Mouse (Mus musculus): ENCODE results near the gene Rassf3. TPM values are rescaled to one million over a fixed set of nuclear protein-coding genes. Genes with fewer than 3 reads are reported as not detected.

The Rassf3 gene
- polyA plus RNA-seq, 2 experiments, result 20.7 to 23.2 TPM

DNA sequence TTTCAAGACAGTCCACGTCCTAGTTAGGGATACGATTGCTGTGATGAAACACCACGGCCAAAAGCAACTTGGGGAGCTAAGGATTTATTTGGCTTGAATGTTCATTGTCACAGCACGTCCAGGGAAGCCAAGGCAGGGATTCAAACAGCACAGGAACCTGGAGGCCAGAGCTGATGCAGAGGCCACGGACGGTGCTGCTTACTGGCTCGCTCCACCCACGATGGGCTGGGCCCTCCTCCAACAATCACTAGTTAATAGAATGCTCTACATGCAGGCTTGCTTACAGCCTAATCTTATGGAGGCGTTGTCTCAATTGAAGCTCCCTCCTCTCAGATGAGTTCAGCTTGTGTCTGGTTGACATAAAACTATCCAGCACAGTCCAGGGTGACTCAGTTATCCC, 108.4 kb downstream of the Rassf3 start:
- peaks cover 24% of the 10 kb centered on the region for H3K36me3 ChIP-seq (ENCODE audit: control insufficient read depth, insufficient read depth, low read length)
- no peak overlapping the region for H3K9ac ChIP-seq (ENCODE audit: low read depth, low read length, severe bottlenecking)
- no peak for DNase-seq (ENCODE audit: low spot score)
- H3K27me3 ChIP-seq (ENCODE audit: control insufficient read depth, insufficient read depth, low read length), result no peaks in the 10 kb centered on the region
- no peaks in the 10 kb centered on the region for H3K9me3 ChIP-seq (ENCODE audit: control insufficient read depth, low read length)
- TF ChIP-seq POLR2A (IDR thresholded peaks at IDR 0.05; ENCODE audit: borderline replicate concordance, extremely low read depth, insufficient read depth, insufficient read length), result no peak
- no peak overlapping the region for H3K4me3 ChIP-seq (replicated peaks; ENCODE audit: low read length)
- H3K27ac ChIP-seq (replicated peaks; ENCODE audit: low read depth, low read length), result no peak overlapping the region
- H3K4me2 ChIP-seq (replicated peaks; ENCODE audit: low read depth, low read length, severe bottlenecking), result no peak overlapping the region
- H3K4me1 ChIP-seq (ENCODE audit: control insufficient read depth, insufficient read depth, low read length), result peaks cover 14% of the 10 kb centered on the region
- WGBS, result 81% methylated on average over 9 of the region's 9 CpGs
- ATAC-seq (ENCODE audit: low FRiP score, low read depth), result no peak

GRCm38 (mm10) chr10:121367271-121367670, 108.9 kb downstream of the Rassf3 start:
- H3K27me3 ChIP-seq (ENCODE audit: control insufficient read depth, insufficient read depth, low read length), result no peaks in the 10 kb centered on the region
- no peak overlapping the region for H3K27ac ChIP-seq (replicated peaks; ENCODE audit: low read depth, low read length)
- H3K4me2 ChIP-seq (replicated peaks; ENCODE audit: low read depth, low read length, severe bottlenecking), result no peak overlapping the region
- peaks cover 24% of the 10 kb centered on the region for H3K36me3 ChIP-seq (ENCODE audit: control insufficient read depth, insufficient read depth, low read length)
- H3K9ac ChIP-seq (ENCODE audit: low read depth, low read length, severe bottlenecking), result no peak overlapping the region
- H3K4me1 ChIP-seq (ENCODE audit: control insufficient read depth, insufficient read depth, low read length), result peaks cover 14% of the 10 kb centered on the region
- no peak overlapping the region for H3K4me3 ChIP-seq (replicated peaks; ENCODE audit: low read length)
- ATAC-seq (ENCODE audit: low FRiP score, low read depth), result no peak
- no peak for TF ChIP-seq POLR2A (IDR thresholded peaks at IDR 0.05; ENCODE audit: borderline replicate concordance, extremely low read depth, insufficient read depth, insufficient read length)
- 79% methylated on average over 13 of the region's 13 CpGs for WGBS
- no peak for DNase-seq (ENCODE audit: low spot score)
- H3K9me3 ChIP-seq (ENCODE audit: control insufficient read depth, low read length), result no peaks in the 10 kb centered on the region

GRCm38 (mm10) chr10:121365781-121366272, 110.3 kb downstream of the Rassf3 start:
- no peaks in the 10 kb centered on the region for H3K27me3 ChIP-seq (ENCODE audit: control insufficient read depth, insufficient read depth, low read length)
- no peaks in the 10 kb centered on the region for H3K9me3 ChIP-seq (ENCODE audit: control insufficient read depth, low read length)
- DNase-seq (ENCODE audit: low spot score), result no peak
- H3K27ac ChIP-seq (replicated peaks; ENCODE audit: low read depth, low read length), result no peak overlapping the region
- peak overlapping the region; percentile 91 for H3K4me2 ChIP-seq (replicated peaks; ENCODE audit: low read depth, low read length, severe bottlenecking)
- peaks cover 14% of the 10 kb centered on the region; the same call in 1 of the 2 replicates for H3K36me3 ChIP-seq (ENCODE audit: control insufficient read depth, insufficient read depth, low read length)
- H3K9ac ChIP-seq (ENCODE audit: low read depth, low read length, severe bottlenecking), result peak overlapping the region; percentile 79
- H3K4me3 ChIP-seq (replicated peaks; ENCODE audit: low read length), result peak overlapping the region; percentile 98
- no peak for TF ChIP-seq POLR2A (IDR thresholded peaks at IDR 0.05; ENCODE audit: borderline replicate concordance, extremely low read depth, insufficient read depth, insufficient read length)
- peaks cover 14% of the 10 kb centered on the region for H3K4me1 ChIP-seq (ENCODE audit: control insufficient read depth, insufficient read depth, low read length)
- no peak for ATAC-seq (ENCODE audit: low FRiP score, low read depth)
- WGBS, result 15% methylated on average over 9 of the region's 9 CpGs

DNA sequence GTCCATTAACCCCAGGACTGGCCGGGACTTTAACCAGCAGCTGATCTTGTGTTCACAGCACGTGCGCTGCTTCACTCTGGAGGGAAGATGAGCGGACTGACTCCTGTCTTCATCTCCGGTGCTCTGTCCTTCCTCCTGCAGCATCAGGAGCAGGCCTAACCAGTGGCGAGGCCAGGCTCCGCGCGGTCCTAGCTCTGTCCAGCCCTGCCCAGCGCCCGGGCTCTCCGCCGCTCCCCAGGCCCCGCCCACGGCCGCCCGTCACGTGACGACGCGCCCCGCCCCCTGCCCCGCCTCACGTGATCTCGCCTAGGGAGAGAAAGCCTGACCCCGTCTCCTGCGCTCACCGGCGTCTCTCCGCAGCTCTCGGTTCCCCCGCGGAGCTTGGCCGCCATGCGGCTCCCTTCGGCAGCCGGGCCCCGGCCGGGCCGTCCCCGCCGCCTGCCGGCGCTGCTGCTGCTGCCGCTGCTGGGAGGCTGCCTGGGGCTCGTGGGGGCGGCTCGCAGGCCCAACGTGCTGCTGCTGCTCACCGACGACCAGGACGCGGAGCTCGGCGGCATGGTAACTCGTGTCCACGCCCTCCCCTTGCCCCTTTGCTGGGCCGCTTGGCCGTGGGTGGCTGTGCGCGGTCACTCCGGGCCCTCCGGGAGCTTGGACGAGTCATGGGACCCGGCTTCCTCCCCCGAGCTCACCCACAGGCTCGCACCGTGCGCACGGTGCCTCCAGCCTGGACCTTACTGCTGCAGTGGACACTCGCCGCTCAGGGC, 111.2 kb downstream of the Rassf3 start, which contains the start of gene Gns:
Gene Gns, plus strand, starts transcription at position 290 of the 764 bp plus-strand sequence.
- Histone ChIP-seq H3K9me3 (ENCODE audit: control insufficient read depth, low read length) (no peaks in the 10 kb centered on the region), H3K9ac (ENCODE audit: low read depth, low read length, severe bottlenecking) (peak within 1 kb of the TSS; percentile 79), H3K27ac (replicated peaks; ENCODE audit: low read depth, low read length) (peak within 1 kb of the TSS; percentile 52), H3K27me3 (ENCODE audit: control insufficient read depth, insufficient read depth, low read length) (no peaks in the 10 kb centered on the region), H3K36me3 (ENCODE audit: control insufficient read depth, insufficient read depth, low read length) (peaks cover 7% of the 10 kb centered on the region; the same call in 1 of the 2 replicates), H3K4me3 (replicated peaks; ENCODE audit: low read length) (peak within 1 kb of the TSS; percentile 98), H3K4me1 (ENCODE audit: control insufficient read depth, insufficient read depth, low read length) (peaks cover 14% of the 10 kb centered on the region), H3K4me2 (replicated peaks; ENCODE audit: low read depth, low read length, severe bottlenecking) (peak within 1 kb of the TSS; percentile 91)
- DNase-seq (ENCODE audit: low spot score), result peak; percentile 84
- under 1% methylated on average over 54 of the region's 72 CpGs for WGBS
- ATAC-seq (ENCODE audit: low FRiP score, low read depth), result peak; percentile 95
- TF ChIP-seq POLR2A (IDR thresholded peaks at IDR 0.05; ENCODE audit: borderline replicate concordance, extremely low read depth, insufficient read depth, insufficient read length), result 0 out of 2 replicates have a peak, but pooled peaks have one; percentile 53

GRCm38 (mm10) chr10:121364306-121364705, 111.8 kb downstream of the Rassf3 start:
- 20% methylated on average over 15 of the region's 15 CpGs for WGBS
- Histone ChIP-seq H3K27ac (replicated peaks; ENCODE audit: low read depth, low read length) (0 out of 2 replicates have a peak overlapping the region, but pooled peaks have one; percentile 52), H3K9ac (ENCODE audit: low read depth, low read length, severe bottlenecking) (peak overlapping the region; percentile 79), H3K36me3 (ENCODE audit: control insufficient read depth, insufficient read depth, low read length) (peaks cover 2% of the 10 kb centered on the region; the same call in 1 of the 2 replicates), H3K4me2 (replicated peaks; ENCODE audit: low read depth, low read length, severe bottlenecking) (peak overlapping the region; percentile 91), H3K9me3 (ENCODE audit: control insufficient read depth, low read length) (no peaks in the 10 kb centered on the region), H3K4me1 (ENCODE audit: control insufficient read depth, insufficient read depth, low read length) (peaks cover 14% of the 10 kb centered on the region), H3K27me3 (ENCODE audit: control insufficient read depth, insufficient read depth, low read length) (no peaks in the 10 kb centered on the region), H3K4me3 (replicated peaks; ENCODE audit: low read length) (peak overlapping the region; percentile 98)
- DNase-seq (ENCODE audit: low spot score) (no peak), ATAC-seq (ENCODE audit: low FRiP score, low read depth) (no peak)
- TF ChIP-seq POLR2A (IDR thresholded peaks at IDR 0.05; ENCODE audit: borderline replicate concordance, extremely low read depth, insufficient read depth, insufficient read length), result no peak
